Mouse (Mus musculus): Measurements from ENCODE around the gene Plpp4. TPM values are rescaled to one million over a fixed set of nuclear protein-coding genes. Genes with fewer than 3 reads are reported as not detected.

Plpp4 gene
- polyA plus RNA-seq, 1 experiment from 2014 or later = 0.53 TPM

GRCm38 (mm10) chr7:129274726-129275125 lies 17.9 kb downstream of the Plpp4 start:
- H3K9ac ChIP-seq = no peak overlapping the region
- H3K27ac ChIP-seq (ENCODE audit: low read depth) = no peak overlapping the region
- WGBS = 79% methylated on average over 5 of the region's 5 CpGs
- H3K27me3 ChIP-seq (ENCODE audit: insufficient read depth, low read length) = no peaks in the 10 kb centered on the region
- ATAC-seq (ENCODE audit: insufficient read depth) (no peak), DNase-seq (no peak)
- H3K4me2 ChIP-seq = no peak overlapping the region
- no peak for TF ChIP-seq CTCF (IDR thresholded peaks at IDR 0.05; ENCODE audit: low read depth)
- H3K4me1 ChIP-seq (ENCODE audit: insufficient read depth) = no peaks in the 10 kb centered on the region
- no peak overlapping the region for H3K4me3 ChIP-seq (ENCODE audit: low read depth, low read length)
- no peaks in the 10 kb centered on the region for H3K9me3 ChIP-seq (ENCODE audit: low read depth, low read length)
- no peaks in the 10 kb centered on the region for H3K36me3 ChIP-seq (ENCODE audit: insufficient read depth)

GRCm38 (mm10) chr7:129277751-129278150 lies 20.9 kb downstream of the Plpp4 start:
- Histone ChIP-seq H3K27ac (ENCODE audit: low read depth) (no peak overlapping the region), H3K4me2 (no peak overlapping the region), H3K4me3 (ENCODE audit: low read depth, low read length) (no peak overlapping the region), H3K9ac (no peak overlapping the region), H3K27me3 (ENCODE audit: insufficient read depth, low read length) (no peaks in the 10 kb centered on the region), H3K4me1 (ENCODE audit: insufficient read depth) (no peaks in the 10 kb centered on the region), H3K9me3 (ENCODE audit: low read depth, low read length) (no peaks in the 10 kb centered on the region), H3K36me3 (ENCODE audit: insufficient read depth) (no peaks in the 10 kb centered on the region)
- DNase-seq = no peak
- 83% methylated on average over 5 of the region's 5 CpGs for WGBS
- ATAC-seq (ENCODE audit: insufficient read depth) = no peak
- TF ChIP-seq CTCF (IDR thresholded peaks at IDR 0.05; ENCODE audit: low read depth) = no peak

- no peak for TF ChIP-seq CTCF (IDR thresholded peaks at IDR 0.05; ENCODE audit: low read depth)
- no peak overlapping the region for H3K9ac ChIP-seq
- H3K9me3 ChIP-seq (ENCODE audit: low read depth, low read length) = no peaks in the 10 kb centered on the region
- no peak overlapping the region for H3K4me2 ChIP-seq
- no peaks in the 10 kb centered on the region for H3K27me3 ChIP-seq (ENCODE audit: insufficient read depth, low read length)
- H3K4me1 ChIP-seq (ENCODE audit: insufficient read depth) = no peaks in the 10 kb centered on the region
- DNase-seq = no peak
- no peak overlapping the region for H3K27ac ChIP-seq (ENCODE audit: low read depth)
- no peak for ATAC-seq (ENCODE audit: insufficient read depth)
- WGBS = 86% methylated on average over 4 of the region's 4 CpGs
- no peak overlapping the region for H3K4me3 ChIP-seq (ENCODE audit: low read depth, low read length)
- H3K36me3 ChIP-seq (ENCODE audit: insufficient read depth) = no peaks in the 10 kb centered on the region
Observed at GRCm38 (mm10) chr7:129278801-129279200, 22.0 kb downstream of the Plpp4 start.

- H3K27ac ChIP-seq (ENCODE audit: low read depth) = no peak overlapping the region
- no peaks in the 10 kb centered on the region for H3K36me3 ChIP-seq (ENCODE audit: insufficient read depth)
- no peaks in the 10 kb centered on the region for H3K27me3 ChIP-seq (ENCODE audit: insufficient read depth, low read length)
- no peak overlapping the region for H3K4me3 ChIP-seq (ENCODE audit: low read depth, low read length)
- H3K9ac ChIP-seq = no peak overlapping the region
- H3K9me3 ChIP-seq (ENCODE audit: low read depth, low read length) = no peaks in the 10 kb centered on the region
- no peak for DNase-seq
- no peak overlapping the region for H3K4me2 ChIP-seq
- no peaks in the 10 kb centered on the region for H3K4me1 ChIP-seq (ENCODE audit: insufficient read depth)
- WGBS = 72% methylated on average over 4 of the region's 4 CpGs
- no peak for ATAC-seq (ENCODE audit: insufficient read depth)
- TF ChIP-seq CTCF (IDR thresholded peaks at IDR 0.05; ENCODE audit: low read depth) = no peak
Observed at GRCm38 (mm10) chr7:129279261-129279660, 22.4 kb downstream of the Plpp4 start.

- Histone ChIP-seq H3K4me1 (ENCODE audit: insufficient read depth) (no peaks in the 10 kb centered on the region), H3K9ac (no peak overlapping the region), H3K9me3 (ENCODE audit: low read depth, low read length) (no peaks in the 10 kb centered on the region), H3K27ac (ENCODE audit: low read depth) (no peak overlapping the region), H3K4me2 (no peak overlapping the region), H3K4me3 (ENCODE audit: low read depth, low read length) (no peak overlapping the region), H3K27me3 (ENCODE audit: insufficient read depth, low read length) (no peaks in the 10 kb centered on the region), H3K36me3 (ENCODE audit: insufficient read depth) (no peaks in the 10 kb centered on the region)
- WGBS = 83% methylated on average over 4 of the region's 4 CpGs
- DNase-seq = no peak
- no peak for TF ChIP-seq CTCF (IDR thresholded peaks at IDR 0.05; ENCODE audit: low read depth)
- no peak for ATAC-seq (ENCODE audit: insufficient read depth)
Observed at GRCm38 (mm10) chr7:129281966-129282365, 25.1 kb downstream of the Plpp4 start.

- DNase-seq = no peak
- Histone ChIP-seq H3K9ac (no peak overlapping the region), H3K36me3 (ENCODE audit: insufficient read depth) (no peaks in the 10 kb centered on the region), H3K27ac (ENCODE audit: low read depth) (no peak overlapping the region), H3K27me3 (ENCODE audit: insufficient read depth, low read length) (no peaks in the 10 kb centered on the region), H3K4me1 (ENCODE audit: insufficient read depth) (no peaks in the 10 kb centered on the region), H3K4me2 (no peak overlapping the region), H3K9me3 (ENCODE audit: low read depth, low read length) (no peaks in the 10 kb centered on the region), H3K4me3 (ENCODE audit: low read depth, low read length) (no peak overlapping the region)
- 47% methylated on average over 7 of the region's 7 CpGs for WGBS
- no peak for ATAC-seq (ENCODE audit: insufficient read depth)
- TF ChIP-seq CTCF (IDR thresholded peaks at IDR 0.05; ENCODE audit: low read depth) = no peak
Observed at GRCm38 (mm10) chr7:129285186-129285868, 28.5 kb downstream of the Plpp4 start.

- Histone ChIP-seq H3K4me3 (ENCODE audit: low read depth, low read length) (no peak overlapping the region), H3K27ac (ENCODE audit: low read depth) (no peak overlapping the region), H3K36me3 (ENCODE audit: insufficient read depth) (no peaks in the 10 kb centered on the region), H3K4me1 (ENCODE audit: insufficient read depth) (no peaks in the 10 kb centered on the region), H3K4me2 (no peak overlapping the region), H3K27me3 (ENCODE audit: insufficient read depth, low read length) (no peaks in the 10 kb centered on the region), H3K9ac (no peak overlapping the region), H3K9me3 (ENCODE audit: low read depth, low read length) (no peaks in the 10 kb centered on the region)
- DNase-seq (no peak), ATAC-seq (ENCODE audit: insufficient read depth) (no peak)
- 75% methylated on average over 1 of the region's 1 CpGs for WGBS
- peak; percentile 59 for TF ChIP-seq CTCF (IDR thresholded peaks at IDR 0.05; ENCODE audit: low read depth)
Observed at GRCm38 (mm10) chr7:129293211-129293610, 36.4 kb downstream of the Plpp4 start.
